Mouse (Mus musculus) intestine, postnatal 0 days (tissue): ENCODE results near the gene Sppl3. TPM values are rescaled to one million over a fixed set of nuclear protein-coding genes. Genes with fewer than 3 reads are reported as not detected.
"Not testable (repeated sequence)": the region's sequence is repeated elsewhere in the genome, so short reads cannot be mapped to it uniquely, and the experiment has no call there.

Source experiments
- ATAC-seq: fragments of 200-750 bp; cut with Nextera tagmentation; 2 replicates; pipeline ENCODE4 v1.8.0; 2017; ENCODE audit warnings: mild to moderate bottlenecking, moderate TSS enrichment, moderate library complexity
- H3K27ac ChIP-seq: fragments of 300-500 bp; sonication (generic); 2 replicates; pipeline ENCODE4 v1.5.1; 2014; ENCODE audit warnings: mild to moderate bottlenecking, low read depth, low read length, moderate library complexity
- H3K27me3 ChIP-seq: fragments of 300-500 bp; sonication (generic); replicated peaks from 2 replicates; pipeline ENCODE4 v1.6.1; 2014; ENCODE audit warnings: low read length, mixed read lengths; ENCODE audit not compliant: control insufficient read depth, insufficient read depth
- H3K36me3 ChIP-seq: fragments of 300-500 bp; sonication (generic); 2 replicates; pipeline ENCODE4 v1.6.1; 2014; ENCODE audit warnings: mild to moderate bottlenecking, moderate library complexity; ENCODE audit not compliant: control insufficient read depth, insufficient read depth
- H3K4me1 ChIP-seq: fragments of 300-500 bp; sonication (generic); replicated peaks from 2 replicates; pipeline ENCODE4 v1.6.1; 2014; ENCODE audit warnings: antibody characterized with exemption, low read length, mixed read lengths; ENCODE audit not compliant: control insufficient read depth, insufficient read depth
- H3K4me2 ChIP-seq: fragments of 300-500 bp; sonication (generic); replicated peaks from 2 replicates; pipeline ENCODE4 v1.6.1; 2014; ENCODE audit warnings: low read depth, mild to moderate bottlenecking, moderate library complexity
- H3K4me3 ChIP-seq: fragments of 300-500 bp; sonication (generic); 2 replicates; pipeline ENCODE4 v1.5.1; 2014; ENCODE audit warnings: low read depth, low read length
- H3K9ac ChIP-seq: fragments of 300-500 bp; sonication (generic); 2 replicates; pipeline ENCODE4 v1.6.1; 2014; ENCODE audit warnings: mild to moderate bottlenecking, low read depth, low read length
- H3K9me3 ChIP-seq: fragments of 300-500 bp; sonication (generic); 2 replicates; pipeline ENCODE4 v1.6.1; 2016; ENCODE audit warnings: mixed run types; ENCODE audit not compliant: control insufficient read depth
- CTCF ChIP-seq: sonication (generic); IDR thresholded peaks from 2 replicates; pipeline ENCODE4 v1.5.1; 2016; ENCODE audit warnings: low read depth, mild to moderate bottlenecking, control low read depth, antibody characterized with exemption, moderate library complexity
- WGBS: fragments of 180-500 bp; shearing (Covaris S2); extraction: QIAGEN DNeasy Blood & Tissue Kit; methylation state at CpG from one replicate; pipeline ENCODE4 v1.1.7; 2014; 5-methylcytosine and 5-hydroxymethylcytosine counted together
- polyA plus RNA-seq: library from polyadenylated mRNA; unstranded; fragments of >200 nt; fragmentation: Nextera tagmentation; extraction: Ambion mirVana; gene quantifications from 2 replicates; pipeline ENCODE4 v1.2.1, GENCODE M21; 2015

Sppl3 gene
- polyA plus RNA-seq, 1 experiment from 2014 or later = 20.8 TPM

- Histone ChIP-seq H3K9me3 (no peaks in the 10 kb centered on the region), H3K4me3 (no peak overlapping the region), H3K27me3 (no peaks in the 10 kb centered on the region), H3K27ac (peak overlapping the region; percentile 46), H3K4me1 (no peaks in the 10 kb centered on the region), H3K4me2 (no peak overlapping the region), H3K36me3 (peaks cover 53% of the 10 kb centered on the region), H3K9ac (no peak overlapping the region)
- WGBS = 73% methylated on average over 9 of the region's 9 CpGs
- ATAC-seq = no peak
- no peak for TF ChIP-seq CTCF
Measured at GRCm38 (mm10) chr5:115099991-115100390, 89.1 kb downstream of the Sppl3 start.

- no peak overlapping the region for H3K4me3 ChIP-seq
- WGBS = 57% methylated on average over 6 of the region's 6 CpGs
- no peak overlapping the region for H3K4me2 ChIP-seq
- H3K36me3 ChIP-seq = peaks cover 48% of the 10 kb centered on the region
- peak overlapping the region; percentile 46 for H3K27ac ChIP-seq
- H3K9ac ChIP-seq = no peak overlapping the region
- H3K27me3 ChIP-seq = no peaks in the 10 kb centered on the region
- peak; percentile 62 for ATAC-seq
- H3K9me3 ChIP-seq = no peaks in the 10 kb centered on the region
- no peak for TF ChIP-seq CTCF
- no peaks in the 10 kb centered on the region for H3K4me1 ChIP-seq
Measured at GRCm38 (mm10) chr5:115100473-115100872, 89.5 kb downstream of the Sppl3 start.

GRCm38 (mm10) chr5:115102231-115102630, 91.3 kb downstream of the Sppl3 start:
- 88% methylated on average over 2 of the region's 2 CpGs for WGBS
- H3K9me3 ChIP-seq = no peaks in the 10 kb centered on the region
- peaks cover 34% of the 10 kb centered on the region for H3K36me3 ChIP-seq
- H3K27ac ChIP-seq = no peak overlapping the region
- no peak for TF ChIP-seq CTCF
- H3K4me1 ChIP-seq = no peaks in the 10 kb centered on the region
- no peak overlapping the region for H3K9ac ChIP-seq
- ATAC-seq = no peak
- no peak overlapping the region for H3K4me3 ChIP-seq
- H3K4me2 ChIP-seq = no peak overlapping the region
- no peaks in the 10 kb centered on the region for H3K27me3 ChIP-seq

- 98% methylated on average over 23 of the region's 23 CpGs for WGBS
- H3K27me3 ChIP-seq = not testable (repeated sequence)
Measured at GRCm38 (mm10) chr5:115103253-115103652, 92.3 kb downstream of the Sppl3 start.

GRCm38 (mm10) chr5:115111156-115111555, 100.2 kb downstream of the Sppl3 start:
- no peak for TF ChIP-seq CTCF
- Histone ChIP-seq H3K4me2 (no peak overlapping the region), H3K36me3 (peaks cover 46% of the 10 kb centered on the region), H3K4me1 (no peaks in the 10 kb centered on the region), H3K27ac (no peak overlapping the region), H3K9ac (no peak overlapping the region), H3K4me3 (no peak overlapping the region), H3K9me3 (no peaks in the 10 kb centered on the region), H3K27me3 (no peaks in the 10 kb centered on the region)
- WGBS = 90% methylated on average over 8 of the region's 8 CpGs
- no peak for ATAC-seq

More at GRCm38 (mm10) chr5:115103253-115103652, 92.3 kb downstream of the Sppl3 start:
- H3K36me3 ChIP-seq = peaks cover 25% of the 10 kb centered on the region
- not testable (repeated sequence) for H3K9ac ChIP-seq, H3K4me3 ChIP-seq, H3K27ac ChIP-seq, H3K4me1 ChIP-seq, H3K4me2 ChIP-seq, ATAC-seq, H3K9me3 ChIP-seq

GRCm38 (mm10) chr5:115113244-115113643, 102.3 kb downstream of the Sppl3 start:
- no peaks in the 10 kb centered on the region for H3K4me1 ChIP-seq
- no peak overlapping the region for H3K4me2 ChIP-seq
- no peaks in the 10 kb centered on the region for H3K27me3 ChIP-seq
- H3K9ac ChIP-seq = no peak overlapping the region
- TF ChIP-seq CTCF = no peak
- peaks cover 57% of the 10 kb centered on the region for H3K36me3 ChIP-seq
- no peak overlapping the region for H3K27ac ChIP-seq
- no peaks in the 10 kb centered on the region for H3K9me3 ChIP-seq
- no peak for ATAC-seq
- no peak overlapping the region for H3K4me3 ChIP-seq
- WGBS = 94% methylated on average over 12 of the region's 12 CpGs

GRCm38 (mm10) chr5:115114501-115114900, 103.6 kb downstream of the Sppl3 start:
- Histone ChIP-seq H3K9me3 (no peaks in the 10 kb centered on the region), H3K9ac (no peak overlapping the region), H3K27ac (no peak overlapping the region), H3K27me3 (no peaks in the 10 kb centered on the region), H3K4me2 (no peak overlapping the region; the same call in 1 of the 2 replicates), H3K4me3 (no peak overlapping the region), H3K36me3 (peaks cover 55% of the 10 kb centered on the region), H3K4me1 (no peaks in the 10 kb centered on the region)
- TF ChIP-seq CTCF = no peak
- 55% methylated on average over 8 of the region's 8 CpGs for WGBS
- peak; percentile 44 for ATAC-seq
